ENCODE assay signal across 15 mouse cellular contexts in the genomic region with DNA sequence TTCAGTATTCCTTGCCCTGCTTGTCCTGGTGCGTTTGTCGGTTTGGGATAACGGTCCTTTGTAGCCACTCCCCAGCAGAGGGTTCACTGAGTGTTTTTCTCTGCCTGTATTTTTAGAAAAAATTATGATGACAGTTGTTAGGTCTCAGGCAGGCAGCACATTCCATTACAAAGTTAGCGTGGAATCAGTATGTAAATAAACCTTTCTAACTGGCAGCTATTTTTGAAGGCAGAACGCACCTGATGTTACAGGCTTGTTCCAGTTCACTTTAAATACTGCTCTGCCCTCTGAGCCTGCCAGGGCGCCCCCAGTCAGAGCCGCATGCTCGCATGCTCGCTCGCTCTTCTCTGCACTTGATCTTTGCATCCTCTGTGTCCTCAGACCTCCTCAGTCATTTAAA.
A peak's percentile ranks its signal among the peaks of the same experiment; 100 is the strongest.
DNase-seq lines count a peak whose midpoint lies in the region; ATAC-seq lines count a peak whose summit lies in the region.
"Had no signal": no experiment of that assay in that cellular context is flagged by ENCODE, and none has a peak within 500 bp of the region (broad histone marks: within the 10 kb centered on the region; RNA-seq: fewer than 3 reads in every experiment).

No protein-coding gene starts in this region.

- DNase-seq in heart, adult 8-10 months (ENCODE audit: low spot score) = no peak
- DNase-seq in neural tube, embryonic 10.5 days (ENCODE audit: extremely low spot score, low spot score) = peak; percentile 37
- DNase-seq in B cell, adult 2 months = no peak
- no peak for DNase-seq in limb, embryonic 10.5 days (ENCODE audit: low spot score)
- no peak for DNase-seq in right cerebral cortex, postnatal 4 days
- DNase-seq: cerebellum, adult 18-20 months; kidney, postnatal 25 days; lung, adult 2 months; right cerebral cortex, postnatal 14 days had no signal

- H3K4me2 ChIP-seq in heart, embryonic 13.5 days = peak overlapping the region; percentile 89
- no peak overlapping the region; the same call in 1 of the 2 replicates for H3K4me2 ChIP-seq in neural tube, embryonic 15.5 days
- no peak overlapping the region for H3K4me2 ChIP-seq in hindbrain, embryonic 13.5 days

- peaks cover 20% of the 10 kb centered on the region for H3K4me1 ChIP-seq in heart, embryonic 13.5 days
- peaks cover 24% of the 10 kb centered on the region for H3K4me1 ChIP-seq in neural tube, embryonic 15.5 days
- peaks cover 28% of the 10 kb centered on the region for H3K4me1 ChIP-seq in hindbrain, embryonic 13.5 days (replicated peaks)
- H3K4me1 ChIP-seq in limb, embryonic 10.5 days = peaks cover 18% of the 10 kb centered on the region
- H3K4me1 ChIP-seq: megakaryocyte, embryonic 14.5 days had no signal

- H3K4me3 ChIP-seq in heart, embryonic 13.5 days = 0 out of 2 replicates have a peak overlapping the region, but pooled peaks have one; percentile 11
- no peak overlapping the region for H3K4me3 ChIP-seq in neural tube, embryonic 15.5 days (replicated peaks)
- H3K4me3 ChIP-seq in hindbrain, embryonic 13.5 days = no peak overlapping the region
- H3K4me3 ChIP-seq in limb, embryonic 10.5 days = no peak overlapping the region
- H3K4me3 ChIP-seq: megakaryocyte, embryonic 14.5 days had no signal

- no peak overlapping the region for H3K27ac ChIP-seq in heart, embryonic 13.5 days (replicated peaks)
- no peak overlapping the region for H3K27ac ChIP-seq in neural tube, embryonic 15.5 days (replicated peaks)
- H3K27ac ChIP-seq in hindbrain, embryonic 13.5 days = no peak overlapping the region
- H3K27ac ChIP-seq in limb, embryonic 10.5 days = no peak overlapping the region
- H3K27ac ChIP-seq: limb, embryonic 15.5 days had no signal

- no peaks in the 10 kb centered on the region for H3K9me3 ChIP-seq in heart, embryonic 13.5 days
- H3K9me3 ChIP-seq in neural tube, embryonic 15.5 days (replicated peaks) = no peaks in the 10 kb centered on the region
- H3K9me3 ChIP-seq in hindbrain, embryonic 13.5 days = no peaks in the 10 kb centered on the region
- H3K9me3 ChIP-seq in limb, embryonic 10.5 days (replicated peaks) = no peaks in the 10 kb centered on the region
- H3K9me3 ChIP-seq: limb, embryonic 15.5 days; megakaryocyte, embryonic 14.5 days had no signal

- H3K27me3 ChIP-seq in heart, embryonic 13.5 days (replicated peaks) = peaks cover 43% of the 10 kb centered on the region
- peaks cover 21% of the 10 kb centered on the region for H3K27me3 ChIP-seq in neural tube, embryonic 15.5 days (replicated peaks)
- peaks cover 39% of the 10 kb centered on the region; the same call in 1 of the 2 replicates for H3K27me3 ChIP-seq in hindbrain, embryonic 13.5 days
- H3K27me3 ChIP-seq in limb, embryonic 10.5 days (ENCODE audit: low read depth, poor library complexity, severe bottlenecking) = peaks cover 51% of the 10 kb centered on the region

- 10% methylated on average over 10 of the region's 10 CpGs for WGBS in heart, embryonic 13.5 days
- 9% methylated on average over 10 of the region's 10 CpGs for WGBS in neural tube, embryonic 15.5 days
- 5% methylated on average over 10 of the region's 10 CpGs for WGBS in hindbrain, embryonic 13.5 days
- 10% methylated on average over 10 of the region's 10 CpGs for WGBS in limb, embryonic 10.5 days

- no peak for ATAC-seq in heart, embryonic 13.5 days (ENCODE audit: extremely low read depth, insufficient number of reproducible peaks, low FRiP score, low TSS enrichment)
- no peak for ATAC-seq in neural tube, embryonic 15.5 days (ENCODE audit: low FRiP score)
- no peak for ATAC-seq in hindbrain, embryonic 13.5 days (ENCODE audit: low FRiP score)
- ATAC-seq: activated CD4-positive, CD25-positive, alpha-beta regulatory T cell, adult 4 months had no signal

- H3K9ac ChIP-seq in heart, embryonic 13.5 days = no peak overlapping the region
- H3K9ac ChIP-seq in neural tube, embryonic 15.5 days (replicated peaks) = no peak overlapping the region
- H3K9ac ChIP-seq in hindbrain, embryonic 13.5 days = 0 out of 2 replicates have a peak overlapping the region, but pooled peaks have one; percentile 39

- no peaks in the 10 kb centered on the region for H3K36me3 ChIP-seq in heart, embryonic 13.5 days
- H3K36me3 ChIP-seq in neural tube, embryonic 15.5 days = no peaks in the 10 kb centered on the region
- no peaks in the 10 kb centered on the region for H3K36me3 ChIP-seq in hindbrain, embryonic 13.5 days
- H3K36me3 ChIP-seq in limb, embryonic 10.5 days = no peaks in the 10 kb centered on the region
- H3K36me3 ChIP-seq: limb, embryonic 15.5 days had no signal
